Mouse (Mus musculus): ENCODE data around the gene Dab1.

DNA sequence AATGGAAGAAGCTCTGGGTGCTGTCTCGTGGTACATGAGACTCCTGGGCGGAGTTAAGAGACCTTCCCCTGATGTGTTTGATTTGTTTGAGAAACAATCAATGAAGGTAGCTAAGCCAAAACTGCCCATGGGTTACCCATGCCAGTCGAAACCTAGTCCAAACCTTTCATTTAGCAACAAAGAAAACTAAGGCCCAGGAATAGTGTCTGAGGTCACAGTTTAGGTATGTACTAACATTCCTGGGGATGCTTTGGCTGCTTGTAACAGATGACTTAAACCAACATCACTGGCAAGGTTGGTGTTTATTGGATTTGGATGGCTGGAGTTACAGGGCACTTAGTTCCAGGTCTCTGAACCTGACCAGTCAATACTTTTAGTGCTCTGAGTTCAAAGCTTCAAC lies 610.1 kb downstream of the Dab1 start:
- TF ChIP-seq CTCF (IDR thresholded peaks at IDR 0.05; ENCODE audit: extremely low read depth, insufficient read depth, insufficient read length, insufficient replicate concordance) (no peak), POLR2A (IDR thresholded peaks at IDR 0.05; ENCODE audit: low read depth, low read length) (no peak)

Data from spleen, adult 2 months (tissue).